Mouse (Mus musculus) ES-Bruce4 (cell line): ENCODE results near the gene Erc2.

Experiments
- CTCF ChIP-seq: IDR thresholded peaks from one replicate; pipeline ENCODE4 v1.8.1; 2011; ENCODE audit warnings: low read depth, low read length
- POLR2A ChIP-seq: IDR thresholded peaks from one replicate; pipeline ENCODE4 v1.8.1; 2011; ENCODE audit warnings: low read length; ENCODE audit not compliant: insufficient read depth

GRCm38 (mm10) chr14:28371651-28372050, 749.4 kb downstream of the Erc2 start:
- TF ChIP-seq CTCF = no peak
- no peak for TF ChIP-seq POLR2A
